Mouse (Mus musculus) T-helper 1 cell (primary cell): ENCODE measurements around the gene Arhgap45.

Experiments
- in situ Hi-C: fragments of 300-600 bp; cut with MboI, MseI; formaldehyde crosslinking; loops from one replicate; pipeline ENCODE4 v1.15.1; 2025; ENCODE audit warnings: high pct_unique_total_duplicates

Gene Arhgap45

DNA sequence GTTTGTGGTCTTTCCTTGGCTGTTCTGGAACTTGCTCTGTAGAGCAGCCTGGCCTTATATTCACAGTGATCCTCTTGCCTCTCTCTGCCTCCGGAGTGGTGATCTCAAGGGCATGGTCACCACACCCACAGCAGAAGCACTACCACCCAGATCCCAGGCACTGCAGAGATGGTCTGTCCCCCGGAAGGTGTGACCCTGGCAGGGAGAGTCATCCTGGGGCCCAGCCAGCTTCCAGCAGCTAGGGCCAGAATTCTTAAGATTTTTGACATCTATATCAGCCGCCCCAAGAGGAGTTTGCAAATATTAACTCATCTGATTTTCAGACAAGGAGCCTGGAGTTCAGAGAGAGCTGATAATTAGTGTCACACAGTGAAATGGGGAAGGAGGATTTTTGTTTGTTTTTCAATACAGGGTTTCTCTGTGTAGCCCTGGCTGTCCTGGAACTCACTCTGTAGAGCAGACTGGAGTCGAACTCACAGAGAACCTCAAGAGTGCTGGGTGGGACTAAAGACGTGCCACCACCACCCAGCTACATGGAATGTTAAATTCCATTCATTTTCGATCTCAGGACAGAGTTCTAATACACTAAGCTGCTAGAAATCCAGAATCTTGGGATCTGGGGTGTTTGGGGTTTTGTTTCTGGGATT is 30.1 kb upstream of the Arhgap45 start:
- in situ Hi-C loops: loop anchor here (10.0 kb wide), 1 partner anchor 258 kb away; the partner anchor contains the start of gene Ndufs7

DNA sequence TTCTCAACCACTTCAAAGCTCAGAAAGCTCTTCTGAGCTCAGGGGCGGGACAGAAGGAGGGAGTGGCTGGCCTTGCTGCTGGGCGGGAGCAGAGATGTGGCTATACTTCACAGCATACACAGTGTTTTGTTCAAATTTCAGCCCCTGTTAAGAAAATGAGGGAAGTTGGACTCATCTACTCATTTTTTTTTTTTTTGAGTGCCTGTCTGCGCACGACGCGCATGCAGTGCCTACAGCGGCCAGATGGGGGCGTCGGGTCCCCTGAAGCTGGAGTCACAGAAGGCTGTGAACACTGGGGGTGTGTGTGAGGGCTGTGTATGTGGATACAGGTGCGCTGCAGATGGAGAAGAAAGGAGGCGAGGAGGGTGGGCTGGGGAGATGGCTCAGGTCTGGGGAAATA is 29.5 kb upstream of the Arhgap45 start:
- in situ Hi-C loops: loop anchor here (10.0 kb wide), 1 partner anchor 258 kb away; the partner anchor contains the start of gene Ndufs7

DNA sequence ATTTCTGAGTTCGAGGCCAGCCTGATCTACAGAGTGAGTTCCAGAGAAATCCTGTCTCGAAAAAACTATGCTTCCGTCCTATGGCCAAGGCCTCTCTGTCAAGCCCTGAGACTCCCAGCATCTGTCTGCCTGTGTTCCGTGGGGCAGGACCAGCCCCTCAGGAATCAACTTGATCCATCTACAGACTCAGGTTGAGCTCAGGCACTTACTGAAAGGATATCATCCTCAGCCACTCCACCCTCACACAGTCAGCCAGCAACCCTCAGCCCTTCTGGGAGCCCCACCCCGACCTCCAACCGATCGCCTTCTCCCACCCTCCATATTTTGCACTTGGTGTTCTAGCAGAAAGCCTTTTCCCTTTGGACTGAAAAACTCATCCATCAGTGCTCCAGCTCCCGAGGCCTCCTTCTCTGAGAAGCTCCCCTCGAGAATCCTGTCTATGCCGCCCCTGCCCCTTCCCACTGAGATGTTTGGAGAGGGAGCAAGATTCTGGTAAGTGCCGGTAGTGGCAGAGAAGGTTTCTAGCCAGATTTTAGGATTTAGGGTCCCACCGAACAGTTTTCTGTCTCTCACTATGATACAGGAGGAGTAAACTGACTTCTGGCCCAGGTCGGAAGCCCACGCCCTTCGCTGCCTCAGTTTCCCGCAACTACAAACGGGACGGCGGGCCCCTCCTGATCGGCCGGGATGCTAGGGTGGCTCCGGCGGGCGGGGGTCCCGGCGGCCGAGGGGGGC is 28.5 kb upstream of the Arhgap45 start:
- in situ Hi-C loops: loop anchor here (10.0 kb wide), 1 partner anchor 257 kb away; the partner anchor contains the start of gene Ndufs7

DNA sequence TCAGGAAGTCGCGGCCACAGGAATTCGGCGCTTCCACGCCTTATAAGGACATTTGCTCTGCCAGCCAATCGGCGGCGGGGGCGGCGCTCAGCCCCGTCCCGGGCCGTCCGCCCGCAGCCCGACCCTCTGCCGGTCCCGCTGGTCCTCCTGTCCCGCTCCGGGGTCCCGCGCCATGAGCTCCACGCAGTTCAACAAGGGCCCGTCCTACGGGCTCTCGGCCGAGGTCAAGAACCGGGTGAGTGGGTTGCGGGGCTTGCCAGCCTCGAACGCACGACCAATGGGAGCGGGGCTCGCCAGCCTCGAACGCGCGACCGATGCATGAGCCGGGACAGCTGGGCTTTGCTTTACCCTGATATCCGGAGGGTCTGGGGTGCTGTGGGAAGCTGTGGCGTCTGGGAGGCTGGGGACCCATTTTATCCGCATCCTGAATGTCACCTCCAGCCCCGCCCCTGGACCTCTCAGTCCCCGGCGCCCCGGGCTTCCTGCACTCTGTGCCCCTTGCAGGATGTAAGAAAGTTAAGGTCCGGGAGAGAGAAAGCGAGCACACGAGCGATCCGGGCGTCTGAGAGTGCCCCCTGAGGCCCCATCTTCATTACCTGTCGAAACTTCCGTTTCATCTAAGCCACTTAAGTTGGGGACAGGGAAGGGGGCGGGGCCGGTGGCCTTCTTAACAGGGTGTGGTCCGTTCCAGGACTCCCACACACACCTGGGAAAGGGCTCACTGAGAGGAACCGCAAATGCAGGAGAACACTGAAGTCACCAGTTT is 27.8 kb upstream of the Arhgap45 start, which contains the start of gene Cnn2:
Cnn2 (plus strand) TSS at position 79 of the 766 bp plus-strand sequence.
- in situ Hi-C loops: loop anchor here (10.0 kb wide), 1 partner anchor 256 kb away; the partner anchor contains the start of gene Ndufs7

DNA sequence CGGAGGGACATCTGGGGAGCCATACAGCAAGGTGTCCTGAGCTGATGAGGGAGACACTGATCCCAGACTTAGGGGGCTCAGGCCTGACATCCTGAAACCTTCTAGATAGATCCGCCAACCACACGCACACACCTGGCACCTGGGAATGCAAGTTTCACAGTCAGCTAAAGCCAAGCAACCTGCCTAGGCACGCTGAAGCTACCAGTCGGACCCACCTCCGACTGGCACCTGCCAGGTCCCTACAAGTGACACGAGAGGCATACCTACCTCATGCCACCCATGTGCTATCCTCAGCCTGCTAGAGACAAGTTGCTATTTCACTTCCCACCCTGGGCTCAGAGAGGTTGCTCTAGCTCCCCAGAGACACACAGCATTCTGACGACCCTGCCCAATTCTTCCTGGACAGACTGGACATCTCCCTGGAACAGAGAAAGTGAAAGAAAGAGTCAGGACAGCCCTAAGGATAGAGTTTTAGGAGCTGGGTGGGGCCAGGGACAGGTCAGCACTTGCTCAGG is 27.1 kb upstream of the Arhgap45 start:
- in situ Hi-C loops: loop anchor here (10.0 kb wide), 1 partner anchor 255 kb away; the partner anchor contains the start of gene Ndufs7

DNA sequence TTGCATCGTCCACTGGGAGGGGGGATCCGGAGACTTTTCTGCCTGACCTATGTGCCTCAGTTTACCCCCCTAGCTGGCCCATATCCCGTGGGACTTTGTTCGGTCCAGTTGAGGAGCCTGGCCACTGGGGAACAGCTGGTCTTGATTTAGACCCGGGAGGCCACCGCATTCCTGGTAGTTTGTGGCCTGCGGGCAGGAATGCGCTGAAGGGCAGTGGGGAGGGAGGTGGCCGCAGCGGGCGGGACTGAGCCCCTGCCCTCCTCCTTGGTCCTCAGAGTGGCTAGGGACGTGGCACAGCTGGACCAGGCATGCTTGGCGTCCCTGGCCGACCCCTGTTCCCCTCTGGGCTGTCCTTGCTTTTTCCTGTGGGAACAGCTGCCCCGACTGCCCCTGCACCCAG is 26.6 kb upstream of the Arhgap45 start:
- in situ Hi-C loops: loop anchor here (10.0 kb wide), 1 partner anchor 255 kb away; the partner anchor contains the start of gene Ndufs7

DNA sequence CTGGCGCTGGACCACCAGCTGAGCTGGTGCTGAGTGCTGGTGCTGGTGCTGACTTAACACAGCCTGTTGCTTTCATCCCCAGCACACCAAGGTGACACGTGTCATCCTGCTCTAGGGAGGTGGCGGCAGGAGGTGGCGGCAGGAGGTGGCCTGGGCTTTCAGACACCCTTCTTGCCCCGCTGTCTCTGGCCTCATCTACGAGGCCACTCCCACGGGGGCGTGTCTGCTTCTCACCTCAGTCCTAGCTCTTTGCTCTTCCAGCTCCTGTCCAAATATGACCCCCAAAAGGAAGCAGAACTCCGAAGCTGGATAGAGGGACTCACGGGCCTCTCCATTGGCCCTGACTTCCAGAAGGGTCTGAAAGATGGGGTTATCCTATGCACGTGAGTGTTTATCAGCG is 25.4 kb upstream of the Arhgap45 start:
- in situ Hi-C loops: no loop called here

DNA sequence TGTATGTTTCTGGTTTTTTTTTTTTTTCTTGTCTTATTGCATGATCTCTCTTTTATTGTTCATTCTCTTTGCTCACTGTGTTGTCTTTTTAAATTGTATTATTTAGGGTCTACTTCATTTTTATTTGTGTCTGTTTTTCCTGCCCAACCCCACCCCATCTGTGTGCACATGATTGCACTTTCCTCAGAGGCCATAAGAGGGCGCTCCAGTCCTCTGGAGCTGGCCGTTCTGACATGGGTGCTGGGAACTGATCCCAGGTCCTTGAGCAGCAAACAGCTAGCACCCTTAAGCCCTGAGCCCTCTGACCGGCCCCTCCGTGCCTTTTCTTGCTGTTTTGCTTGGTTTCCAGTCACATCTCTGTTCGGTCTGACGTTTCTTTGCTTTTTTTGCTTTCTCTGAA is 24.9 kb upstream of the Arhgap45 start:
- in situ Hi-C loops: no loop called here

DNA sequence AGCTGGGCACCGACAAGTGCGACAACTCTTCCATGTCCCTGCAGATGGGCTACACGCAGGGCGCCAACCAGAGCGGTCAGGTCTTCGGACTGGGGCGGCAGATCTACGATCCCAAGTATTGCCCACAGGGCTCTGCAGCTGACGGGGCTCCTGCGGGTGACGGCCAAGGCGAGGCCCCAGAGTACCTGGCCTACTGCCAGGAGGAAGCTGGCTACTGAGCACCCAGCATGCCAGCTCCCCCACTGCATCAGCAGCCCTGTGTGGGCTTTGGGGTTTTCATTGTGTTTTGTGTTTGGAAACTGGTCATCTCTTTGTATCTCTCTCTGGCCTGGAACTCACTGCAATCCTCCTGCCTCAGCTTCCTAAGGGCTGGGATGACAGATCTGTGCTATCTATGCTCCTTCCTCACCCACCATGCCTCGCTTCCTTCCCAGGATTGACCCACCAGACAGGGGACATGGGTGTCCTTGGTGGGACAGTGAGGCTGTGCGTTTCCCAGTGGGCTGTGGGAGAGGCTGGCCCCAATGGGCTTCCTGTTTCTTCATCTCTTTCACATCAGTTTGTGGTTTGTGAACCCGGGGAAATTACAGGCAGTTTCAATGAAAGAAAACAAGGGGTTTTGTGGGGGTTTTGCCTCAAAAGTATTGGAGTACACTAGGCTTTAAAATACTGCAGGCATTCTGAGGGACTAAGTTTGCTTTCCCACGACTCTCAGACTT is 21.9 kb upstream of the Arhgap45 start:
- in situ Hi-C loops: loop anchor here (5.0 kb wide), 1 partner anchor 38 kb away; no protein-coding TSS in a partner anchor

DNA sequence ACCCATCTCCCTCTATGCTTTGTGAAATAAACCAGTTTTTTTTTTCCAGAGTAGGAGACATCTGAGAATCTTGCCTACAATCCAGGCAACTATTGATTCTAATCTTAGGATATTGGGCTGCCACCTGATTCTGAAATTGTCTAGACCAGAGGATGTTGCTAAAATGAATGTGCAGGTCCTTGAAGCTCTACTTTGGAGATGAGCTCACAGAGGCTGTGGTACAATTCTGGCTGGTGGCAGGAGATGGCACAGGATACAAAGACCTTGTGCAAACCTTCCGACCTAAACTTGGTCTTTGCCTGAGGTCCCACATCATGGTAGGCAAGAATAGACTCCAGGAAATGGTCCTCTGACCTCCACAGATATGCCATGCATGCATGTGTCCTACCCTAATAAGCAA is 20.8 kb upstream of the Arhgap45 start:
- in situ Hi-C loops: loop anchor here (5.0 kb wide), 1 partner anchor 37 kb away; no protein-coding TSS in a partner anchor

DNA sequence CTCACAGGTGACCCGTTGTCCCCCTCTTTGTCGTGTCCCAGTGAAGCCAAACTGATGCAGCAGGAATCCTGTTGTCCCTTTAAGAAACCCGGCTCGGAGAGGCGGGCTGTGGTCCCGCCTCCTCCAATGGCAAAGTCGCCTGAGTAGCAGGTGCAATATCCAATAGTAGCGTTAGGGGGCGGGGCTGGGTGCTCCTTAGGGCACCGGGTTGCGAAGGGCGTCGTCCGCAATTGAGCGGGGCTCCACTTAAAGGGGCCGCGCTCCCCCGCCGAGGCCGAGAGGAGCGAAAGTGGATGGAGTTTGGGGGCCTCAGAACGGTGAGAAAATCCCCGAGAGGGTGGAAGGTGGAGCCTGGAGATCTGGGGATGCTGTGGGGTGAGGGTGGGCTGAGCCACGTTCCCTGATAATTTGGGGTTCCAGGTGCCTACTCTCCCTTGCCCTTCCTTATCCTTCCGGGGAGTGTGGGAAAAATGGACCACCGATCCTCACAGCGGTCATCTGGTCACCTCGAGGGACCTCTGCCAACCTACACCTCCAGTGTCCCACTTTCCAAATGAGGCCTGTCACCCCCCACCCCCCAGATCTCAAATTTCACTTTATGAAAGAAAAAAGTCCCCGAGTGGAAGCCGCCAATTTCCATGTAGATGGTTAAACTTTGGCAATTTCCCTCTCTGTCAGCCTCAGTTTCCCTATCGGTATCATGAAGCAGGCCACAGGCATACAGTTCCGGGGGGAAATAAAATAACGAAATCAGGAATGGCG is 20.0 kb upstream of the Arhgap45 start, which contains the start of gene Abca7:
Abca7 (plus strand) TSS at position 223 of the 762 bp plus-strand sequence.
- in situ Hi-C loops: loop anchor here (5.0 kb wide), 1 partner anchor 36 kb away; no protein-coding TSS in a partner anchor

DNA sequence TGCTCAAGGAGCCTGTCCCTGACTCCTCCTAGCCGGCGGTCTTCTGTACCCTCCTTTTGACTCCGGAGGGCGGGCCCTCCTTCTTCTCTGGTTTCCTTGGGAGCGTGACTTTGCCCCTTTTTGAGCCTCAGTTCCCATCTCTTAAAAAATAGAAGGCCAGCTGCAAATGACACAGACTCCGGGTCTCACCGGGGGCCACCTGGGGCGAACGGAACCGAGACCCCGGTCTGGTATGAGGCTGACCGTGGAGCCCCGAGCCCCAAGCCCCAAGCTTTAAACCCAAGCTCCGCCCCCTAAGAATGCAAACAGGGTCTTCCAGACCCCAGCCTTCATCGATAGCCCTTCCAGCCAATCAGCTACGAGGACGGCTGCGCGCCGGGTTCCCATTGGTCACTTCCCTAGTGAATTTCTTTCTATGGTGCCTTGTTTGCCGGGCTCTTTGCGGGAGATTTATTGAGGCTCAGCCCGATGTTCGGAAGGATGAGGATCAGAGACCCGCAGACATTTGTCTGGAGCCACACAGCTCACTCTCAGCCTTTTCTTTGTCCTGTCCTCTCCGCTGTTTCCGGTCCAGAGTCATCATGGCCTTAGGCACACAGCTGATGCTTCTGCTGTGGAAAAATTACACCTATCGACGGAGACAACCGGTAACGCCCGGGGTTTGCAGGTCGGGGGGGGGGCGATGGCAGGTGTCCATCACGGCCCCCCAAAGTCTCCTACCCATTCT is 19.3 kb upstream of the Arhgap45 start:
- in situ Hi-C loops: loop anchor here (5.0 kb wide), 1 partner anchor 35 kb away; no protein-coding TSS in a partner anchor

DNA sequence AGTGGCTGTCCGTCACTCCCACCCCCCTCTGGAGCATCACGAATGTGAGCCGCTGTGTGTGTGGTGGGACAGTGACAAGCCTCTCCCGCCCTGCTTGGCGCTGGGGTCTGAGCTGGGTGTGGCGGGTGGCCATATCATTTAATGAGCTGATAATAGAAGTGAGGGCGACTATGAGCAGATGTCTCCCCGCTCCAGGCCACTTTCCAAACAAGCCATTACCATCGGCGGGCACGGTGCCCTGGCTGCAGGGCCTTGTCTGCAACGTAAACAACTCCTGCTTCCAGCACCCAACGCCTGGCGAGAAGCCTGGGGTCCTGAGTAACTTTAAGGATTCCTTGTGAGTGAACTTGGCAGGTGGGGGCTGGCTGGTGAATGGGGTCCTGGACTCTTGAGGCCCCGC is 18.6 kb upstream of the Arhgap45 start:
- in situ Hi-C loops: loop anchor here (5.0 kb wide), 1 partner anchor 34 kb away; no protein-coding TSS in a partner anchor

DNA sequence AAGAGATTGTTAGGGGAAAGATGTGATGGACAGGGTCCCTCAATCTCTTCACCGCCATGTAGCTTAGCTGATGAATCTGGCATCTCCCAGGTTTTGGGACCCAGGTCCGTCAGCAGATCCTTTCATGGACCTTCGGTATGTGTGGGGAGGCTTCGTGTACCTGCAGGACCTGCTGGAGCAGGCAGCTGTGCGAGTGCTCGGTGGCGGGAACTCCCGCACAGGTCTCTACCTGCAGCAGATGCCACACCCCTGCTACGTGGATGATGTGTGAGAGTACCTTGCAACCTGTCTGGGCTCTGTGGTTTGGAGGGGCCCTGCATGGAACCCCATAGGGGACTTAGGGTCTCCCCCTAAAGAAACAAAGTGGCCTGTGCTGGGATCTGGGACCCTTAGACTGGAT is 14.5 kb upstream of the Arhgap45 start:
- in situ Hi-C loops: no loop called here

DNA sequence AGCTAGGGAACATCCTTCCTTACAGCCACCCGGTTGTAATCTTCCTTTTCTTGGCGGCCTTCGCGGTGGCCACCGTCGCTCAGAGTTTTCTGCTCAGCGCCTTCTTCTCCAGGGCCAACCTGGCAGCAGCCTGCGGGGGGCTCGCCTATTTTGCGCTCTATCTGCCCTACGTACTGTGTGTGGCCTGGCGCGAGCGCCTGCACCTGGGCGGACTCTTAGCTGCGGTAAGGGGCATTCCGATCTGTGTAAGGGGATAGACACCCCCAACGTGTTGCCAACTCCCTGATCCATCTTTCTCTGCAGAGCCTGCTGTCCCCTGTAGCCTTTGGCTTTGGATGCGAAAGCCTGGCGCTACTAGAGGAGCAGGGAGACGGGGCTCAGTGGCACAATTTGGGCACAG is 13.6 kb upstream of the Arhgap45 start:
- in situ Hi-C loops: no loop called here

DNA sequence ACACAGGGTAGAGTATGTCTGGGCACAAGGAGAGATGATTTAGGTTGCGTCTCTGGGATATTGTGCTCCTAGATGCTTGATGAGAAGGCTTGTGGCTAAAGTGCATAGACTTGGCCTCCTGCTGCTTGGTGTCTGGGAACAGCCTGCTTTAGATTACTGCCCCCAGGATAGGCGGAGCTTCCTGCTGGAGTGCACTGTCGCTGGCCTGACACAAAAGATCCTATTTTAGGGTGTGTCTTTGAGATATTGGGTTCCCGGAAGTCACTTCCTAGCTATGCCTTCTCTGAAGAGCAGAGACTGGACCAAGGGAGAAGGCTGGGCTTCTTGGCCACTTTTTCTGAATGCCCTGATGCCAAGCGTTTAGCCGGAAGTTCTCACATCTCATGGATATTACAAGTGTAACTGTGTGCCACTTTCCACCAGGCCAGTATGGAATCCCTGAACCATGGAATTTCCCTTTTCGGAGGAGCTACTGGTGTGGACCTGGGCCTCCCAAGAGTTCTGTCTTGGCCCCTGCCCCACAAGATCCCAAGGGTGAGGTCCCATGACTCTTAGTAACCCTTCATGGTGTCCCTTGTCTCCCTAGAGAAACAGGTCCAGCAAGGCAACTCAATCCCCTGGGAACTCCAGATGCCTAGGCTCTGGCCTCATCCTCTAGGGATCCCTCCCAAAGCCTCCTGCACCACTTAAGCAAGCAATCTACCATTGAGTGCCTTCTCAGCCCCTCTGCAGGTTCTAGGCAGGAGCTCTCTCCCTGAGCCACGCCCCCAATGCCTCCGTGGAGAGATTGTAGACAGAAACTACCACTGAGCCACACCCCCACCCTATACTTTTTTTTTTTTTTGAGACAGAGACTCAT is 12.8 kb upstream of the Arhgap45 start:
- in situ Hi-C loops: no loop called here

DNA sequence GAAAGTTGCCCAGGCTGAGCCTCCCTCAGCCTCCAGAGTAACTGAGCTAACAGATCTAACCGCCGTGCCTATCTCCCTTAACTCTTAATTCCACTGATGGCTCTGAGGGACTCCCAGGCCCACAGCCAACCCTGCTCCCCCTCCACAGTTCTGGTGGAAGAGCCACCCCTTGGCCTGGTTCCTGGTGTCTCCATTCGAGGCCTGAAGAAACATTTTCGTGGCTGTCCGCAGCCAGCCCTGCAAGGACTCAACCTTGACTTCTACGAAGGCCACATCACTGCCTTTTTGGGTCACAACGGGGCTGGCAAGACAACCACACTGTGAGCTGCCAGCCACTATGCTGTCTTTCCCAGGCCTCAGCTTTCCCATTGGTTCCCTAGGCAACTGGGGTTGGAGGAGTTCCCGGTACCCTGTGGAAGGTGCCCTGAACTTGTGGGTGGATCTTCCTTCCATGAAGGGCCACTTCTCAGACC is 12.2 kb upstream of the Arhgap45 start:
- in situ Hi-C loops: no loop called here

DNA sequence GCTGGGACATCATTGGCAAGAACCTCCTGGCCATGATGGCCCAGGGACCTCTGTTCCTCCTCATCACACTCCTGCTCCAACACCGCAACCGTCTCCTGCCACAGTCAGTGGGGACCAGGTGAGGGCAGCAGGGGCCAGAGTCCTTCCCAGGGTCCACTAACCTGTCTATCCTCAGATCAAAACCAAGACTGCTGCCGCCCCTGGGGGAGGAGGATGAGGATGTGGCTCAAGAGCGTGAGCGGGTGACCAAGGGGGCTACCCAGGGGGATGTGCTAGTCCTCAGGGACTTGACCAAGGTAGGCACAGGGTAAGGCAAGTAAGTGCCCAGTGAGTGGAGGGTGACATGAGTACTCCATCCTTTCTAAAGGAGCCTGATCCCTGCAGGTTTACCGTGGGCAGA is 4.7 kb upstream of the Arhgap45 start:
- in situ Hi-C loops: no loop called here
